Mouse (Mus musculus): Measurements from ENCODE around the gene Bcar3.
A peak's percentile ranks its signal among the peaks of the same experiment; 100 is the strongest.

GRCm38 (mm10) chr3:122312078-122312477 is 18.1 kb downstream of the Bcar3 start:
- TF ChIP-seq CTCF (IDR thresholded peaks at IDR 0.05; ENCODE audit: low read depth, low read length) = peak; percentile 65
- TF ChIP-seq POLR2A (IDR thresholded peaks at IDR 0.05; ENCODE audit: borderline replicate concordance, low read depth, low read length) = no peak

Measured in bone marrow macrophage, adult 2 months (primary cell).